Mouse (Mus musculus) midbrain, embryonic 12.5 days (tissue): ENCODE data around the gene Serpinf2. TPM values are rescaled to one million over a fixed set of nuclear protein-coding genes. Genes with fewer than 3 reads are reported as not detected.

Experiments used
- ATAC-seq: fragments of 200-750 bp; cut with Nextera tagmentation; 2 replicates; pipeline ENCODE4 v1.8.0; 2017; ENCODE audit warnings: low read depth, moderate TSS enrichment, moderate library complexity; ENCODE audit not compliant: low FRiP score
- H3K27ac ChIP-seq: fragments of 300-500 bp; sonication (generic); replicated peaks from 2 replicates; pipeline ENCODE4 v1.5.1; 2016; ENCODE audit warnings: mild to moderate bottlenecking
- H3K27me3 ChIP-seq: fragments of 300-500 bp; sonication (generic); 2 replicates; pipeline ENCODE4 v1.6.1; 2016; ENCODE audit warnings: mild to moderate bottlenecking
- H3K36me3 ChIP-seq: fragments of 300-500 bp; sonication (generic); 2 replicates; pipeline ENCODE4 v1.6.1; 2016
- H3K4me1 ChIP-seq: fragments of 300-500 bp; sonication (generic); 2 replicates; pipeline ENCODE4 v1.6.1; 2016
- H3K4me2 ChIP-seq: fragments of 300-500 bp; sonication (generic); replicated peaks from 2 replicates; pipeline ENCODE4 v1.6.1; 2016; ENCODE audit warnings: mild to moderate bottlenecking, moderate library complexity
- H3K4me3 ChIP-seq: fragments of 300-500 bp; sonication (generic); 2 replicates; pipeline ENCODE4 v1.5.1; 2016; ENCODE audit warnings: mild to moderate bottlenecking
- H3K9ac ChIP-seq: fragments of 300-500 bp; sonication (generic); replicated peaks from 2 replicates; pipeline ENCODE4 v1.6.1; 2016; ENCODE audit warnings: mild to moderate bottlenecking, moderate library complexity
- H3K9me3 ChIP-seq: fragments of 300-500 bp; sonication (generic); 2 replicates; pipeline ENCODE4 v1.6.1; 2016; ENCODE audit warnings: mild to moderate bottlenecking
- WGBS: fragments of 180-500 bp; shearing (Covaris S2); methylation state at CpG from one replicate; pipeline ENCODE4 v1.1.7; 2016; 5-methylcytosine and 5-hydroxymethylcytosine counted together
- polyA plus RNA-seq: library from polyadenylated mRNA; unstranded; fragments of >200 nt; fragmentation: Nextera tagmentation; extraction: Ambion mirVana; gene quantifications from 2 replicates; pipeline ENCODE4 v1.2.1, GENCODE M21; 2016

Serpinf2 gene
- polyA plus RNA-seq, 1 experiment from 2014 or later = not detected

DNA sequence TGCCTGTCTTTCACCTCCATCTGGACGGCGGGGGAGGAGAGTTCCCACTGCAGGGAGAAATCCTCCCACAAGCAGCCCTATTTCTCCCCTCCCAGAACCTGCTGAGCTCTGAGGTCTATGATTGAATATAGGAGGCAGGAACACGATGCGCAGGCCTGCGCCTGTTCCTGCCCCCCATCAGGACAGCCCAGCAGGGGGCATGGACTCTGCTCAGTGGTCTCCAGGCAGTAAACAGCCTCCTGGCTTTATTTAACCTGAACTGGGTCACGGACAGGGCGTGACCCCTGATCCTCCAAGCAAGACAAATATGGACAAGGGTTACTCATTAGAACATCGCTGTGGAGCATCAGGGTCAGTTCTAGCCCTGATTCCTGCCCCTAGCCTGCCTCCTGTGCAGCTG is 4.3 kb upstream of the Serpinf2 start:
- Histone ChIP-seq H3K27ac (no peak overlapping the region), H3K27me3 (no peaks in the 10 kb centered on the region), H3K9ac (no peak overlapping the region), H3K4me2 (no peak overlapping the region), H3K4me1 (no peaks in the 10 kb centered on the region), H3K9me3 (no peaks in the 10 kb centered on the region), H3K36me3 (peaks cover 37% of the 10 kb centered on the region), H3K4me3 (no peak overlapping the region)
- WGBS = 41% methylated on average over 8 of the region's 8 CpGs
- no peak for ATAC-seq

DNA sequence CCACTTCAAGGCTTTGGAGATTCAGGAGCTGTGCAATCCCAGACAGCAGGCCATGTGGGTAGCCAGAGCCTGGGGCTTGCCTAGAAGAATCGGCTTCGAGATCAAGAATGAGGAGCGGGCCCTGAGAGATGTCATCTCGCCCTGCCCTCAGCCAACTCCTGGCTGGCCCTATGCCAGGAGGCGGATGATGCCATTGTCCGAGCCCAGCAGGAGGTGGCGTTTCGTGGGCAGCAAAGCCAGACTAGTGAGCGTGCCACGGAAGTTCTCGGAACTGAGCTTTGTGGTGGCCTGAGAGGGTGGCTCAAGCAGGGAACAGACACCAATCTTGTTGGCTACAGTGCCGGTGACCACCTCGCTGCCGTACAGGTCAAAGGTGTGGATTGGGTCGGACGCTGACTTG is 2.2 kb upstream of the Serpinf2 start:
- Histone ChIP-seq H3K4me3 (no peak overlapping the region), H3K36me3 (peaks cover 24% of the 10 kb centered on the region), H3K4me1 (no peaks in the 10 kb centered on the region), H3K27ac (no peak overlapping the region), H3K9ac (no peak overlapping the region), H3K4me2 (no peak overlapping the region), H3K27me3 (no peaks in the 10 kb centered on the region), H3K9me3 (no peaks in the 10 kb centered on the region)
- ATAC-seq = no peak
- WGBS = 80% methylated on average over 16 of the region's 16 CpGs

DNA sequence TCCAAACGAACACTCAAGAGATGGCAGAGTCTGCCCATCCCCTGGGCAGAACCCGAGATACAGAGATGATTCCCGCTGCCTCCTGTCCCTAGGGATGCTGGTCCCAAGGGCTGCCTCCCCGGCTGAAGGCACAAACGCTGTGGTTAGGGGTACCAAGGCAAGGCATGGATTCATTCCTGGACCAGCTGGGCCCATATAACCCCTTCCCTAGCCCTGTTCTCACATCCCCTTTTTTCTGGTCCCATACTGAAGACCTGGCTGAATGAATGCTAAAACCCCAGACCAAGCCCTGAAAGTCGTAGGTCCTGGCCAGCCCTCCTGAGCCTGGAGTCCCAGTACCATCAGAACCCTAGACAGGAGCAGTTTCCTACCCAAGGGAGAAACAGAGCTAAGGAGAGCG is 1.6 kb upstream of the Serpinf2 start:
- no peak overlapping the region for H3K27ac ChIP-seq
- no peak for ATAC-seq
- H3K36me3 ChIP-seq = peaks cover 24% of the 10 kb centered on the region
- H3K27me3 ChIP-seq = no peaks in the 10 kb centered on the region
- no peak overlapping the region for H3K4me2 ChIP-seq
- H3K4me3 ChIP-seq = no peak overlapping the region
- H3K9ac ChIP-seq = no peak overlapping the region
- no peaks in the 10 kb centered on the region for H3K4me1 ChIP-seq
- no peaks in the 10 kb centered on the region for H3K9me3 ChIP-seq
- WGBS = 85% methylated on average over 7 of the region's 7 CpGs

DNA sequence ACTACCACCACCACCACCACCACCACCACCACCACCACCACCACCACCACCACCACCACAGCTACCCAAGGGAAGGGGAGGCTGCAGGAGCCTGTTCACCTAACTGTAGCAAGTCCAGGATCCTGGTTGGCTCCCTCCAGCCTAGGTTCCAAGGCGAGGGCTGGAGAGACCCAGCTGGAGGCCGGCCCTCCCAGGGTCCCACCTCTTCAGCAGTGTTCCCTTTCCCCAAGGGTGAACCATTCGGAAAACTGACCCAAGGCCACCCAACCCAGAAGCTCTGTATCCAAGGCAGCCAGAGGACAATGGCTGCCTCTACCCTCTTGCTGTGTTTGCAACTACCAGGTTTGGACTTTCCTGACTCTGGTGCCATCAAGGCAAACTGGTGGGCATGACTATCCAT is 560 bp upstream of the Serpinf2 start:
- Histone ChIP-seq H3K27me3 (no peaks in the 10 kb centered on the region), H3K27ac (no peak overlapping the region), H3K36me3 (peaks cover 15% of the 10 kb centered on the region; the same call in 1 of the 2 replicates), H3K4me2 (no peak overlapping the region), H3K4me3 (no peak overlapping the region), H3K9ac (no peak overlapping the region), H3K4me1 (no peaks in the 10 kb centered on the region), H3K9me3 (no peaks in the 10 kb centered on the region)
- 81% methylated on average over 3 of the region's 3 CpGs for WGBS
- no peak for ATAC-seq

DNA sequence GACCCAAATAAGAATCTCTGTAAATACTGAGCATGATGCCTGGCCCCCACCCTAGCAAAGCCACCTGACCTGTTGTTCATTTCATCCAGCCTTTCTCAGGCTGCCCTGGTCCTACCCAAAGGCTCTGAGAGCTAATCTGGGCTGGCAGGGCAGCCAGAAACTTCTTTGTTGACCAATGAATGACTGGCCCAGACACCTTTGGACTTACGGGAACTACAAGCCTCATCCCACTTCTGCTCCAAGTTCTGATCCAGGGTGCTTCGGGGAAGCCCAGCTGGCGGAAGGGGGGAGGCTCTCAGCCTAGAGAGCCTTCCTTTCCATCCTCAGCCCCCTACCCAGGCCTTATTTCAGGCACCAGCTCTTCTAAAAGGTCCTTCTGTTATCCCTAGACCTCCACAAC is 587 bp downstream of the Serpinf2 start:
- H3K9ac ChIP-seq = no peak overlapping the region
- H3K27ac ChIP-seq = no peak overlapping the region
- H3K36me3 ChIP-seq = peaks cover 11% of the 10 kb centered on the region; the same call in 1 of the 2 replicates
- no peak overlapping the region for H3K4me3 ChIP-seq
- H3K4me1 ChIP-seq = no peaks in the 10 kb centered on the region
- H3K4me2 ChIP-seq = no peak overlapping the region
- WGBS = 91% methylated on average over 3 of the region's 3 CpGs
- no peak for ATAC-seq
- H3K27me3 ChIP-seq = no peaks in the 10 kb centered on the region
- H3K9me3 ChIP-seq = 0 out of 2 replicates have a peak, but pooled peaks cover 8% of the 10 kb centered on the region

GRCm38 (mm10) chr11:75438194-75438593 is 1.2 kb downstream of the Serpinf2 start:
- no peak overlapping the region for H3K9ac ChIP-seq
- H3K36me3 ChIP-seq = peaks cover 11% of the 10 kb centered on the region; the same call in 1 of the 2 replicates
- no peaks in the 10 kb centered on the region for H3K27me3 ChIP-seq
- no peaks in the 10 kb centered on the region for H3K4me1 ChIP-seq
- H3K4me2 ChIP-seq = no peak overlapping the region
- H3K9me3 ChIP-seq = 0 out of 2 replicates have a peak, but pooled peaks cover 8% of the 10 kb centered on the region
- WGBS = 87% methylated on average over 13 of the region's 13 CpGs
- no peak overlapping the region for H3K4me3 ChIP-seq
- ATAC-seq = no peak
- H3K27ac ChIP-seq = no peak overlapping the region

- Histone ChIP-seq H3K4me2 (no peak overlapping the region), H3K27me3 (no peaks in the 10 kb centered on the region), H3K9me3 (0 out of 2 replicates have a peak, but pooled peaks cover 8% of the 10 kb centered on the region), H3K9ac (no peak overlapping the region), H3K36me3 (no peaks in the 10 kb centered on the region), H3K4me1 (peaks cover 2% of the 10 kb centered on the region; the same call in 1 of the 2 replicates), H3K4me3 (no peak overlapping the region), H3K27ac (no peak overlapping the region)
- WGBS = 88% methylated on average over 5 of the region's 5 CpGs
- ATAC-seq = no peak
Measured at GRCm38 (mm10) chr11:75434138-75434537, 5.3 kb downstream of the Serpinf2 start.

DNA sequence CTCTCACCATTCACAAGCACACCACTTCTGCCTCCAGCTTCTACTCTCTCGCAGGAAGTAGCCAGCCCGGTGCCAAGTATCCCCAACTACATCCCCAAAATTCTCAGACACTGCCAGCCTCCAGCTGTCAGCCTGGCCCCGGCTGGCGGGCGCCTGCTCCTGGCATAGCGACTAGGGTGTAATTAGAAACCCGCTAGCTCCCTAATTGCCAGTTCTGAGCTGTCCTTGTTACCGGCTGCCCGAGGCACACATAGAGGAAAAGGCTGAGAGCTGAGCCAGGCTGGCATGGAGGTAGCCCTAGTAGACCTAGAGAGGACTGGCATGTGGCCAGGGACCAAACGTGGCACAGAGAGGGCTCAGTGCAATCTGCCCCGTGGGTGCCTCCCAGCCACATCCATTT is 8.1 kb downstream of the Serpinf2 start:
- no peak for ATAC-seq
- Histone ChIP-seq H3K36me3 (no peaks in the 10 kb centered on the region), H3K27me3 (no peaks in the 10 kb centered on the region), H3K4me2 (no peak overlapping the region), H3K4me1 (peaks cover 2% of the 10 kb centered on the region; the same call in 1 of the 2 replicates), H3K9me3 (0 out of 2 replicates have a peak, but pooled peaks cover 8% of the 10 kb centered on the region), H3K9ac (no peak overlapping the region), H3K27ac (no peak overlapping the region), H3K4me3 (no peak overlapping the region)
- WGBS = 82% methylated on average over 11 of the region's 11 CpGs

GRCm38 (mm10) chr11:75429019-75429705 is 10.2 kb downstream of the Serpinf2 start:
- no peak overlapping the region for H3K9ac ChIP-seq
- H3K4me2 ChIP-seq = no peak overlapping the region
- no peaks in the 10 kb centered on the region for H3K27me3 ChIP-seq
- no peak for ATAC-seq
- no peak overlapping the region for H3K4me3 ChIP-seq
- no peaks in the 10 kb centered on the region for H3K36me3 ChIP-seq
- H3K27ac ChIP-seq = no peak overlapping the region
- 0 out of 2 replicates have a peak, but pooled peaks cover 3% of the 10 kb centered on the region for H3K9me3 ChIP-seq
- H3K4me1 ChIP-seq = peaks cover 2% of the 10 kb centered on the region; the same call in 1 of the 2 replicates
- 88% methylated on average over 9 of the region's 9 CpGs for WGBS

DNA sequence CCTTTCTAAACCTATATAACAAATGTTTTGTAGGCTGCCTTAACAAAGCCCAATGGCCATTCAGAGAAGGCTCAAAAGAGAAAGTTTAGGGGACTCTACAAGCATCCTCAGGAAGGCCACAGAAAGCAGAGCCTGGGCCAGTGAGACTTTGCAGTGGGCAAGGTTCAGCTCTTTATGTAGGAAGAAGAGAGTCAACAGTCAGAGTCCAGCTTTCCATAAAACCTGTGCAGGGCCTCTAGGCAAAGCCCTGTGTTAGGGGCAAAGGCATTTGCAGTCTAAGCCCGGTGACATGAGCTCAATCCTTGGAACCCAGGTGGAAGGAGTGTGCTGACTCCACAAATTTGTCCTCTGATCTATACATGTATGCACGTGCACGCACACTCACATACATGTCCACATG is 14.9 kb downstream of the Serpinf2 start:
- H3K9me3 ChIP-seq = no peaks in the 10 kb centered on the region
- no peak overlapping the region for H3K9ac ChIP-seq
- ATAC-seq = no peak
- H3K4me1 ChIP-seq = peaks cover 11% of the 10 kb centered on the region
- no peak overlapping the region for H3K27ac ChIP-seq
- H3K36me3 ChIP-seq = no peaks in the 10 kb centered on the region
- 91% methylated on average over 3 of the region's 3 CpGs for WGBS
- H3K4me3 ChIP-seq = no peak overlapping the region
- no peaks in the 10 kb centered on the region for H3K27me3 ChIP-seq
- no peak overlapping the region for H3K4me2 ChIP-seq

DNA sequence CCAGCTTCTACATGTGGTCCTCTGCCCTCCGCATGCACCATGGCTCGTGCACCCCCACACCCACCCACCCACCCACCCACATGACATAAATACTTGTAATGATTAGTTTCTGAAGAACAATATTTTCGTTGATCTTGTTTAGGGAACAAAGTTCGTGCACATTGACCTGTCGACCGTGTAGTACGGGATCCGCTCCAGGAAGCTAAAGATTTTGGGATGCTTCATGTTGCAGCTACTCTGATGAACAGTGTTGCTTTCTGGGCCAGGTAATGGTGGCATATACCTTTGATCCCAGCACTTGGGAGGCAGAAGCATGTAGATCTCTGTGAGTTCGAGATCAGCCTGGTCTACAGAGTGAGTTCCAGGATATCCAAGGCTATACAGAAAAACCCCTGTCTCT is 15.4 kb downstream of the Serpinf2 start:
- no peak for ATAC-seq
- Histone ChIP-seq H3K9me3 (no peaks in the 10 kb centered on the region), H3K4me1 (peaks cover 11% of the 10 kb centered on the region), H3K27ac (no peak overlapping the region), H3K27me3 (no peaks in the 10 kb centered on the region), H3K4me3 (no peak overlapping the region), H3K9ac (no peak overlapping the region), H3K4me2 (no peak overlapping the region), H3K36me3 (no peaks in the 10 kb centered on the region)
- 94% methylated on average over 9 of the region's 9 CpGs for WGBS

- Histone ChIP-seq H3K4me2 (no peak overlapping the region), H3K27ac (no peak overlapping the region), H3K4me3 (no peak overlapping the region), H3K27me3 (no peaks in the 10 kb centered on the region), H3K9me3 (no peaks in the 10 kb centered on the region), H3K36me3 (no peaks in the 10 kb centered on the region), H3K4me1 (peaks cover 11% of the 10 kb centered on the region), H3K9ac (no peak overlapping the region)
- WGBS = 91% methylated on average over 3 of the region's 3 CpGs
- no peak for ATAC-seq
Measured at GRCm38 (mm10) chr11:75423091-75423490, 16.3 kb downstream of the Serpinf2 start.
